Mouse (Mus musculus): ENCODE data around the gene 1810010H24Rik. TPM values are rescaled to one million over a fixed set of nuclear protein-coding genes. Genes with fewer than 3 reads are reported as not detected.
"Not testable (repeated sequence)": the region's sequence is repeated elsewhere in the genome, so short reads cannot be mapped to it uniquely, and the experiment has no call there.

Gene 1810010H24Rik
- polyA plus RNA-seq, 1 experiment from 2014 or later: 6.6 TPM

- WGBS: 76% methylated on average over 11 of the region's 11 CpGs
- not testable (repeated sequence) for H3K27me3 ChIP-seq; H3K27ac ChIP-seq (replicated peaks); H3K9ac ChIP-seq; H3K4me3 ChIP-seq; H3K9me3 ChIP-seq; ATAC-seq (ENCODE audit: low read depth); H3K36me3 ChIP-seq; H3K4me2 ChIP-seq
- H3K4me1 ChIP-seq (replicated peaks): peaks cover 12% of the 10 kb centered on the region
Measured at GRCm38 (mm10) chr11:107015535-107016187, 9.8 kb upstream of the 1810010H24Rik start.

GRCm38 (mm10) chr11:107016893-107017292, 8.6 kb upstream of the 1810010H24Rik start:
- no peak overlapping the region for H3K4me2 ChIP-seq
- WGBS: 83% methylated on average over 1 of the region's 1 CpGs
- H3K36me3 ChIP-seq: no peaks in the 10 kb centered on the region
- ATAC-seq (ENCODE audit: low read depth): no peak
- H3K9me3 ChIP-seq: no peaks in the 10 kb centered on the region
- no peak overlapping the region for H3K27ac ChIP-seq (replicated peaks)
- H3K4me1 ChIP-seq (replicated peaks): peaks cover 3% of the 10 kb centered on the region; the same call in 1 of the 2 replicates
- no peak overlapping the region for H3K4me3 ChIP-seq
- H3K27me3 ChIP-seq: no peaks in the 10 kb centered on the region
- 0 out of 2 replicates have a peak overlapping the region, but pooled peaks have one; percentile 1 for H3K9ac ChIP-seq

- no peak overlapping the region for H3K27ac ChIP-seq (replicated peaks)
- no peak overlapping the region for H3K4me3 ChIP-seq
- no peaks in the 10 kb centered on the region for H3K27me3 ChIP-seq
- ATAC-seq (ENCODE audit: low read depth): no peak
- H3K4me1 ChIP-seq (replicated peaks): no peaks in the 10 kb centered on the region
- H3K36me3 ChIP-seq: no peaks in the 10 kb centered on the region
- 61% methylated on average over 6 of the region's 6 CpGs for WGBS
- no peak overlapping the region for H3K9ac ChIP-seq
- H3K4me2 ChIP-seq: no peak overlapping the region
- H3K9me3 ChIP-seq: no peaks in the 10 kb centered on the region
Measured at GRCm38 (mm10) chr11:107017339-107017886, 8.1 kb upstream of the 1810010H24Rik start.

- Histone ChIP-seq H3K27ac (replicated peaks) (no peak overlapping the region), H3K4me2 (no peak overlapping the region), H3K4me3 (no peak overlapping the region), H3K36me3 (no peaks in the 10 kb centered on the region), H3K27me3 (no peaks in the 10 kb centered on the region), H3K4me1 (replicated peaks) (no peaks in the 10 kb centered on the region), H3K9ac (no peak overlapping the region), H3K9me3 (no peaks in the 10 kb centered on the region)
- WGBS: 27% methylated on average over 8 of the region's 8 CpGs
- no peak for ATAC-seq (ENCODE audit: low read depth)
Measured at GRCm38 (mm10) chr11:107018606-107019005, 6.9 kb upstream of the 1810010H24Rik start.

DNA sequence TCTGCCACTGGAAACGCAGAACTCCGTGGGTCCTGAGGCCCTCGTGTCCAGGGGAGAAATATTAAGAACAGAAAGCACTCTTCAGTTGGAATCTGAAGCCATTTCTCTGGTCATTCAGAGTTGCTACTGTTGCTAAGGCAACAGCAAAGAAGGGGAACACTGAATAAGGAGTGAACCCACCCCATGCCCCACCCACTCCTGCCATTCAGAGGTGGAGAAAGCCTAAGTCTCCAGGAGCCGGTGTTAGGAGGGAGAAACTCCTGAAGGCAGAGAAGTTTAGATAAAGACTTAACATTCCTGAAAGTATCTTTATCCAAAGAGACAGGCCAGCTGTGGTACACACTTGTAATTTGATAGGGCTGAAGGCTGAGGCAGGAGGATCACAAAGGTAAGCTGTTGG, 6.2 kb upstream of the 1810010H24Rik start:
- Histone ChIP-seq H3K27ac (replicated peaks) (no peak overlapping the region), H3K9ac (no peak overlapping the region), H3K4me3 (no peak overlapping the region), H3K9me3 (no peaks in the 10 kb centered on the region), H3K36me3 (no peaks in the 10 kb centered on the region), H3K4me2 (no peak overlapping the region), H3K4me1 (replicated peaks) (peaks cover 3% of the 10 kb centered on the region), H3K27me3 (no peaks in the 10 kb centered on the region)
- 45% methylated on average over 4 of the region's 4 CpGs for WGBS
- ATAC-seq (ENCODE audit: low read depth): no peak

- WGBS: 87% methylated on average over 5 of the region's 5 CpGs
- not testable (repeated sequence) for H3K4me2 ChIP-seq; ATAC-seq (ENCODE audit: low read depth)
Measured at GRCm38 (mm10) chr11:107019722-107020121, 5.8 kb upstream of the 1810010H24Rik start.

DNA sequence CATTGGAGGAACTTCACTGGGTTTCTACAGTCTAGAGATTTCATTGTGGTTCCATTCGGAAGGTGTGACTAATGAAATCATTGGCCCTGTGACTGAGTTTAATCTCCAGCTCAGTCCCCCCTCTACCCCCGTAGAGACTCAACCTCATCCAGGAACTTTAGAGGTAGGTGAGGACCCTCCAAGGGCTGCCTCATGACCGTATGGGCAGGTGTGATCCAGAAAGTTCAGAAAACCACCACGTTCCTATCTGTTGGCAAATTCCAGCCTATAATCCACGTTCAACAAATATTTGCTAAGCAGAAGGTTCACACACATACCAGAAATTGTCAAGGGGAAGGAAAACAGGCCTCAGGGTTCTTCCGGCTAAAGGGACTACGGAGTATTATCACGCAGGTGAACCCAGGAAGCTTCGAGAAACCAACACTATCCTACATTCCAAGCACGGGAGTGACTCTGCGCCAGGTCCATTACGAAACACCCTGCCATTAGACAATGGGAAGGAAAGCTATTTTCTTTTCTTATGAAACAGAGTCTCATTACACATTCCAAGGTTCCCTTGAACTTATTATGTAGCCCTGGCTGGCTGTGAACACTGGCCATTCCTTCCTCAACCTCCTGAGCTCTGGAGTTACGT, 3.3 kb upstream of the 1810010H24Rik start:
- WGBS: 90% methylated on average over 13 of the region's 13 CpGs
- no peaks in the 10 kb centered on the region for H3K27me3 ChIP-seq
- no peak overlapping the region for H3K4me2 ChIP-seq
- no peak overlapping the region for H3K4me3 ChIP-seq
- ATAC-seq (ENCODE audit: low read depth): no peak
- no peaks in the 10 kb centered on the region for H3K36me3 ChIP-seq
- H3K4me1 ChIP-seq (replicated peaks): peaks cover 31% of the 10 kb centered on the region
- H3K9me3 ChIP-seq: no peaks in the 10 kb centered on the region
- no peak overlapping the region for H3K27ac ChIP-seq (replicated peaks)
- H3K9ac ChIP-seq: no peak overlapping the region

More at GRCm38 (mm10) chr11:107019722-107020121, 5.8 kb upstream of the 1810010H24Rik start:
- H3K9me3 ChIP-seq; H3K9ac ChIP-seq; H3K27ac ChIP-seq (replicated peaks); H3K36me3 ChIP-seq; H3K27me3 ChIP-seq; H3K4me1 ChIP-seq (replicated peaks); H3K4me3 ChIP-seq: not testable (repeated sequence)

DNA sequence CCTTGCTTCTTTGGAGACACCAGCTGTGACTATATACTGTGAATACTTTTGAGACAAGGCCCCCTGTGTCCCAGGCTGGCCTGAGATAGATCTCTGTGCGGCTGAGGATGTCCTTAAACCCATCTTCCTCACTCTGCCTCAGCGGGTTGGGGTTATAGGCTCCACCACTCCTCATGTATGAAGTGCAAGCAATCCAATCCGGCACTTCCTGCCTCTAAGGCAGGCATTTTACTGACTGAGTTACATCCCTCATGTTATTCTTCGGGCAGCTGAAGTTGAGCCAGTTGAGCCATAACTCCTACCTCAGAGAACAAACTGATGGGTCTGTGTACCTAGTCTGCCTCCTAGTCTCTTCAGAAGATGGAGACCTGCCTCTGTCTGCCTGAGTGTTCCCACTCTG, 1.1 kb upstream of the 1810010H24Rik start:
- H3K4me2 ChIP-seq: peak overlapping the region; percentile 89
- peak overlapping the region; percentile 50; the same call in 1 of the 2 replicates for H3K4me3 ChIP-seq
- WGBS: 53% methylated on average over 4 of the region's 4 CpGs
- no peaks in the 10 kb centered on the region for H3K9me3 ChIP-seq
- no peaks in the 10 kb centered on the region for H3K36me3 ChIP-seq
- peaks cover 42% of the 10 kb centered on the region for H3K4me1 ChIP-seq (replicated peaks)
- ATAC-seq (ENCODE audit: low read depth): no peak
- H3K27ac ChIP-seq (replicated peaks): 0 out of 2 replicates have a peak overlapping the region, but pooled peaks have one; percentile 6
- no peaks in the 10 kb centered on the region for H3K27me3 ChIP-seq
- H3K9ac ChIP-seq: no peak overlapping the region

DNA sequence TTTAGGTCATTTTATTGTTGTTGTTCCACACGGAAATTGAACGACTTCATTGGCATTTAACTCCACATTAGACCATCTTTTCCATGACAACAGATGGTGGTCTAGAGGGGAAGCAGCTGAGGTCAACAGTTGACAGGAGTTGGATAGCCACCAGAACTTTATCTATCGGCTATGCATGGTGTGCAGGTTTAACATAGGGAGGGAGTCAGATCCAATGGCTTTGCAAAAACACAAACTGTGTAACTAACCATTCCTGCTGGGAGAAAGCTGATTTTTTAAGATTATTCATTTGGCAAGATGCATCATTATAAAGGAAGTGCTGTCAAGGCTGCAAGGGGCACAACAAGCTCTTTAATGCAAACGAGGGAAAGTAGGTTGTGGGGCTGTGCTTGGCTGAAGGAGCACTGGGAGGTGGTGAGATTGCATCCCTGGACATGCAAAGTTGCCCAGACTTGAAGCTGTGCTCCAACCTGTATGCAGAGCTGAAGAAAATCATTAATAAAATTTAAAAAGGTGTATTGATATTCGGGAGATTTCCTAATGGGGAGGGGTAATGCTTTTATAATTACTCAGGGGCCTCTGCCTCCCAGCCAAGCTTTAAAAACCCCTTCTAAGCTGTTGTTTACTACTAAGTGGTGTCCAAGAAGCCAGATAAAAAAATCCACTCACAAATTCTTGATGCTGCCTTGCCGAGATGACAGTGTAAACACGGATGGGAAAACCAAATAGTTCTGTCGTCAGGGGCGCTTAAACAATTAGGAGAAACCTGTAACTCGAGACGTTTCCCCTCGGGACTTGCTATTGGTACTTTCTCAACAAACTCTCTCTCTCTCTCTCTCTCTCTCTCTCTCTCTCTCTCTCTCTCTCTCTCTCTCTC, 1.3 kb downstream of the 1810010H24Rik start:
- H3K36me3 ChIP-seq: no peaks in the 10 kb centered on the region
- H3K27me3 ChIP-seq: no peaks in the 10 kb centered on the region
- H3K9ac ChIP-seq: no peak overlapping the region
- H3K4me1 ChIP-seq (replicated peaks): peaks cover 42% of the 10 kb centered on the region
- H3K4me2 ChIP-seq: peak overlapping the region; percentile 89
- no peaks in the 10 kb centered on the region for H3K9me3 ChIP-seq
- WGBS: 7% methylated on average over 12 of the region's 12 CpGs
- ATAC-seq (ENCODE audit: low read depth): no peak
- peak overlapping the region; percentile 67; the same call in 1 of the 2 replicates for H3K27ac ChIP-seq (replicated peaks)
- peak overlapping the region; percentile 61 for H3K4me3 ChIP-seq

DNA sequence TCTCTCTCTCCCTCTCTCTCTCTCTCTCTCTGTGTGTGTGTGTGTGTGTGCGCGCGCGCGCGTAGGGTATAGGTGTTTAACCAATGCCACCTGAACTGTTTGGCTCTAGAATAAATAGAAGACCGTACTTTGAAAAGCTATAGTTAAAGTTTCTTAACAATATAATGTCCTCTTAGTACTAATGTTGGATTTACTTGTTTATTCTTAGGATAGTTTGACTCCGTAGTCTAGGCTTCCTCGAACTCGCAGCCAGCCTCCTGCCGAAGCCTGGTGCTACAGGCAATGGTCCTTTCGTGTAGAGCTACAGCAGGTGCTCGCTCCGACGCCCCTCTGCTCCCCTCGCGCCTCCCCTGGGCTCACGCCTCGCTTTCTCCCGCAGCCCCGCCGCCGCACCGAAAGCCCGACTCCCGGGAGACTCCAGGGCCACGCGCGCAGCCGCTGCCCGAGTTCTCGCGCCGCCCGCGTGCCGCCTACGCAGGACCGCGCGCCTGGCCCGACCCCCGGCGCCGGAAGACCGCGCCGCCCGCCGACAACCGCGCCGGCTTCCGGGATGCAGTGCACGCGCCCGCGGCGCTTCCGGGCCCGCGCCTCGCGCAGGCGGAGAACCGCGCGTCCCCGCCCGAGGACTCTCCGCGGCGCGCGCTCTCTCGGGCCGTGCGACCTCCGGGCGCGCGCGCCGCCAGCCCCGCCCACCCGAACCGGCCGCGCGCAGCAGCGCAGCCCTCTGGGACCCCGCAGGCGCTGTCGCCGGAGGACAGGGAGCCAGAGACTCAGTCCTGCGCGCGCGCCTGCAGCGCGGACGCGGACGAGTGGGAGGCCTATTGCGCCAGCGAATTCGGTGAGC, 2.2 kb downstream of the 1810010H24Rik start:
- H3K27me3 ChIP-seq: no peaks in the 10 kb centered on the region
- ATAC-seq (ENCODE audit: low read depth): peak; percentile 87
- peak overlapping the region; percentile 87 for H3K27ac ChIP-seq (replicated peaks)
- peaks cover 42% of the 10 kb centered on the region for H3K4me1 ChIP-seq (replicated peaks)
- no peaks in the 10 kb centered on the region for H3K9me3 ChIP-seq
- peak overlapping the region; percentile 79 for H3K9ac ChIP-seq
- H3K4me2 ChIP-seq: peak overlapping the region; percentile 89
- H3K36me3 ChIP-seq: no peaks in the 10 kb centered on the region
- WGBS: 1% methylated on average over 107 of the region's 107 CpGs
- peak overlapping the region; percentile 61 for H3K4me3 ChIP-seq

DNA sequence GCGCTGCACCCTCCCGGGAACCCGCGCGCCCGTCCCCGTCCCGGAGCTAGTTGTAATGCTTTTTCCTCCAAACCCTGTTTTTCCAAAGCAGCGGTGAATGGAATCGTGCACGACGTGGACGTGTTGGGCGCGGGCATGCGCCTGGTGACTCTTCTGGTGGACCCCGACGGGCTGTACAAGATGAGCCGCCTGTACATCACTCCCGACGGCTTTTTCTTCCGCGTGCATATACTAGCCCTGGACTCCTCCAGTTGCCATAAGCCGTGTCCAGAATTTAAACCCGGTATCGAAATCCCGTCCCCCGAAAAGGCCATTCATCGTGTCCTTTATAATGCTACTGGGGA, 2.8 kb downstream of the 1810010H24Rik start:
- H3K9me3 ChIP-seq: no peaks in the 10 kb centered on the region
- H3K27ac ChIP-seq (replicated peaks): peak overlapping the region; percentile 87
- peak overlapping the region; percentile 89 for H3K4me2 ChIP-seq
- H3K9ac ChIP-seq: peak overlapping the region; percentile 79
- H3K36me3 ChIP-seq: no peaks in the 10 kb centered on the region
- H3K4me3 ChIP-seq: peak overlapping the region; percentile 61
- no peaks in the 10 kb centered on the region for H3K27me3 ChIP-seq
- peaks cover 42% of the 10 kb centered on the region for H3K4me1 ChIP-seq (replicated peaks)
- peak; percentile 77 for ATAC-seq (ENCODE audit: low read depth)
- 3% methylated on average over 29 of the region's 29 CpGs for WGBS
